Mouse (Mus musculus) adrenal gland, postnatal 10 days (tissue): ENCODE data around the gene Izumo2. TPM values are rescaled to one million over a fixed set of nuclear protein-coding genes. Genes with fewer than 3 reads are reported as not detected.
"Not testable (repeated sequence)": the region's sequence is repeated elsewhere in the genome, so short reads cannot be mapped to it uniquely, and the experiment has no call there.

Source experiments
- DNase-seq: peaks from one replicate; pipeline ENCODE4 v3.0.0; 2021; ENCODE audit warnings: mixed read lengths
- total RNA-seq, 2 experiments: library from RNA; stranded (reverse); gene quantifications; 2 replicates each; pipeline ENCODE4 v1.2.3; 2021

The Izumo2 gene
- total RNA-seq, 2 experiments from 2014 or later = not detected

DNA sequence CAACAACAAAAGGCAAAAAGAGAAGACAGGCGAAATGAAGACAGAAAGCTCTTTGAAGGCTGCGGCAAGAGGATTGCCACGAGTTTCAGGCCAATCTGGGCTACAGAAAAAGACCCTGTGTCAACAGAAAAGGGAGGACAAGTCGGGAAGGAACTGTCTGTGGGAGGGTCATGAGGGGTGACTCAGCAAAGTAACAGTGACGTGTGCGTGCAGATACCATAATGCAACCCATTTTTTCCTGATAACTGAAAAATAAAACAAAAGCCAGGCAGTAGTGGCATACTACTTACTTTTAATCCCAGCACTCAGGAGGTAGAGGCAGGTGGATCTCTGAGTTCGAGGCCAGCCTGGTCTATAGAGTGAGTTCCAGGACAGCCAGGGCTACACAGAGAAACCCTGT is 10.6 kb upstream of the Izumo2 start:
- no peak for DNase-seq

DNA sequence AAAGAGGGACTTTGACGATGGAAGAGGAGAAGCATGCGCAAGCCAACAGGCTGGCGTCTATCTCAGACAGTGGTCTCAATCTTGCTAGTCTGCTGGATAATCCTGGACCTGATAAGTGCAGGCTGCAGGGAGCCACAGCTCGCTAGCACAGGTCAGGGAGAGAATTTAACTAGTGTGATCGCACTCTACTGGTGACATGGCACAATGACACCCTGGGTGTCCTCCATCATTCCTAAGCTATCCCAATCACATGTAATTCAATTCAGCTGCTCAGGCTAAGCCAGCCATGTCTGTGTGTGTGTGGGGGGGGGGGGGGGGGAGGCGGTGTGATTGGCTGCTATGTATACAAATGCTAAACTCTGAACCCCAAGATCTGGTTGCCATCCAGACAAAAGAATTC is 6.6 kb upstream of the Izumo2 start:
- no peak for DNase-seq

DNA sequence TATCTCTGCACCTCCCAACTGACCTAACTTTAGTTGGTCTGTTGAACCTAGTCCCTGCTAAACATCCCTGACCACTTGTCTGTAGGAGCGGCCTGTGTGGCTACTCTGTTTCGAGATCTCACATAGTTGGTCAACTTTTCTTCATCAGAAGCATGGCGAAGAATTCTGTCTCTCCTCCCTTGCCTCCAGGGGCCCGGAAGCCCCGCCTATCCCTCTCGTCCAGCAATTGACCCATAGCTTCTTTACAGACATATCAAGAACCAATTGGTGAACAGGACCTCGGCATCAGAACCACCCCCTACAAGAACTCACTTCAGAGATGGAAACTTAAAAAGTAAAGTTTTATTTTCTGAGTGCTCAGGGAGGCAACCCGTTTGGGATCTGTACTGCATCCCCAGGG is 5.6 kb upstream of the Izumo2 start:
- no peak for DNase-seq

DNA sequence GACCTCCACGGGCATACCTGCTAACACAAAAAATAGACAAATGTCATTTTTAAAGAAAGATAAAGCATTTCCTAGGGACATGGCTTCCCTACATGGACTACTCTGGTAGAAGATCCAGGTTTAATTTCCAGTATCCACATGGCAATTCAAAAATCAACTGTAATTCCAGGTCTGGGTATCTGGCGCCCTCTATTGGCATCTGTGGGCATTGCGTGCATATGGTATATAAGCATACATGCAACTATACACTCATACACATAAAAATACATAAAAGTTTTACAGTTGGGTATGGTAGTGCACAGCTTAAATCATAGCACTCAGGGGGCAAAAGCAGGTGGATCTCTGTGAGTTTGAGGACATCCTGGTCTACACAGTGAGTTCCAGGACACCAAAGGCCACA is 4.2 kb upstream of the Izumo2 start:
- peak; percentile 56 for DNase-seq

DNA sequence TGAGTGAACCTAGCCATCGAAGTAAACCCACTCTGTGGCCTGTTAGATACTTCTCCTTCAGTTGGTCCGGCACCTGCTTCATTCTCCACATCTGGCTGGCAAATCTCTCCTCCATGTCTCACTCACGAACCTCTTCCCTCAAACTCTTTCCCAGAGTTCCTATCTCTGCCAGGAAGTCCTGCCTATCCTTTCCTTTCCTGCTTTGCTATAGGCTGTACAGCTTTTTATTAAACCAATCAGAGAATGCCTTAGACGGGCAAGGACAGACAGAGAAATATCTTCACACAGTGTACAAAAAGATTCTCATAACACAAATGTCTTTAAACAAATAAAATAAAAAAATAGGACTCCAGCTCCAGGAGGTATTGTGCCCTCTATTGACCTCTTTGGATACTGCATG is 3.5 kb upstream of the Izumo2 start:
- DNase-seq = no peak

DNA sequence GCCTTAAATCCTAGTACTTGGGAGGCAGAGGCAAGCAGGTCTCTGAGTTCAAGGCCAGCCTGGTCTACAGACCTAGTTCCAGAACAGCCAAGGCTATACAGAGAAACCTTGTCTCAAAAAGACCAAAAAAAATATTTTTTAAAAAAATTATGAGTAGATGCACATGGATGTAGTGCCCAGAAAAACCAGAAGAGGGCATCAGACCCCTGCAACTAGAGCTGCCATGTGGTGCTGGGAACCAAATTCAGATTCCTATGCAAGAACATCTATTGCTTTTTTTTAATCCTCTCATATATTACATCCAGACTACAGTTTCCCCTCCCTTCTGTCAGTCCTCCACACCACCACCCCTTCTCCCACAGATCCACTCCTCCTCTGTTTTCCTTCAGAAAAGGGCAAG is 2.2 kb upstream of the Izumo2 start:
- no peak for DNase-seq

DNA sequence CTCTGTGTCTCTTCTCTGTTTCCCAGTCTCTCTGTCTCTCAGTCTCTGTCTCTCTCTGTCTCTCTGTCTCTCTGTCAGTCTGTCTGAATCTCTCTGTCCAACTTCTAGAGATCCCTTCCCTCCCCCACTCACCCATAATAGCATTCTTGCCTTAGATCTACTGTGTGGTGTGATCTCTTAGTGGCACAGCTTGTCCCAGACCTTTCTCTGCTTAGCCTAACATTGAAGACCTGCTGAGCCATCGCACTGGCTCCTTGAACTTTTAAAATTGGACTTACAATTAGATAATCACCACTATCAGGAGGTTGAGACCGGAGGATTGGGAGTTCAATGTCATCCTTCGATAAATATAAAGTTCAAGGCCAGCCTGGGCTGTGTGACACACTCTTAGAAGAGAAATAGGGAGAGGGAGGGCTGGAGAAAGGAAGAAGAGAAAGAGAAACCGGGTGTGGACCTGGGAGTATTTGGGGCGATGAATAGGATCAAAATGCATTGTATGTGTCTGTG is 1.3 kb upstream of the Izumo2 start:
- DNase-seq = no peak

DNA sequence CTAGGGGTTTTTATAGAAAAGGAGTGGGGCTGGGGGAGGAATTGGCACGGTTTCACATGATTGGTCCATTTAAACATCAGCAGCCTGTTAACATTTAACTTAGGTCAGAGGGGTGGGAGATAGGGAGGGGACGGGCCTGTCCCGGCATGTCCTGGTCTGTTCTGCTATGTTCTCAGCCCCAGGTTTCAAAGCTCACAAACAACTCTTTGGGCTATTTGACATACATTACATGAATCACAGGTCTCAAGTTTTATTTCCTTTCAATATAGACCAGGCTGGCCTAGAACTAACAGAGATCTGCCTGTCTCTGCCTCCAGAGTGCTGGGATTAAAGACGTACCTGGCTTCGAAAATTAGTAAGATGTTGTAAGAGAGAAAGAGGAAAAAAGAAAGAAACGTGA is 449 bp upstream of the Izumo2 start:
- not testable (repeated sequence) for DNase-seq

DNA sequence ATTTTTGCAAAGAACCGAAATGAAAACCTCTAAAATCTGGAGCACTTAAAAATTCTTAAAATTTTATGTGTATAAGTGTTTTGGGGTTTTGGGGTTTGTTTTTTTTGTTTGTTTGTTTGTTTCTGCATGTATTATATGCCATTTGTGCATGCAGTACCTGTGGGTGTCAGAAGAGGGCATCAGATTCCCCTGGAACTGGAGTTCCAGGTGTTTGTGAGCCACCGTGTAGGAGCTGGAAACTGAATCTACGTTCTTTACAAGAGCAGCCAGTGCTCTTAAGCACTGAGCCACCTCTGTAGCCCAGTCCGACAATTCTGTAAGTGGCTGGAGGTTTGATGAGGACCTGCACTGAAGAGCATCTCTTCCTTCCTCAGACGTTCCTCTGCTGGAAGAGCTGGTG is 1.3 kb downstream of the Izumo2 start:
- DNase-seq = no peak

DNA sequence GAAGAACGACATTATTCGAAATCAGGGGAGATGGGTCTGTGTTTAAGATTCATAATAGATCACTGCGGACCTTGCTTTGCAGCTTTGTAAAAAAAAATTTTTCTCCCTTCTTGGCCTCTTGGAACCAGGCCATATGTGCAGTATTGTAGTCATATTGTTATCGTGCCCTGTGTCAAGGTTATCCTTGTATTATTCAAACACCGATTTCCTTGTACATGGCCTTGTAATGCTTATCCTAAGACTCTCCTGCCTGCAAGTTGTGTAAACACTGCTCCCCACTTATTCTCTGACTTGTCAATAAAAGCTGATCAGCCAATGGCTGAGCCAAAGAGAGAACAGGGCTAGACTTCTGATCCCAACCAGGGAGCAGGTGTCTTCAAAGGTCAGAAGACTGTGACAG is 13.5 kb downstream of the Izumo2 start:
- DNase-seq = no peak

DNA sequence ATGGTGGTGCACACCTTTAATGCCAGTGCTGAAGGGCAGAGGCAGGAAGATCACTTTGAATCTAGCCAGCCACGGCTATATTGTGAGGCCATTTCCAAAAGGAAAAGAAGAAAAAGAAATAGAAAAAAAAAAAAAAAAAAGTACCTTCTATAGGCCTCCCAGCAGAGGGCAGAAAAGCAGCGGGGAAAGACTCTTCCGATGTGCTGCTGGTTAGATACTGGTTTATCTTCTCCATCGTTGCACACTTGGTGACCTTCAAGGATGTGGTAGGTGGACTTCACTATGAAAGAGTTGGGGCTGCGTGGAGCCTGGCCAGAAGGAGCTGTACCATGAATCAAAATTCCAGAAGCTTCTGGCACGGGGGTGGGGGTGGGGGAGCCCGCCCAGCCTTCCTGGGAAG is 15.8 kb downstream of the Izumo2 start:
- no peak for DNase-seq

DNA sequence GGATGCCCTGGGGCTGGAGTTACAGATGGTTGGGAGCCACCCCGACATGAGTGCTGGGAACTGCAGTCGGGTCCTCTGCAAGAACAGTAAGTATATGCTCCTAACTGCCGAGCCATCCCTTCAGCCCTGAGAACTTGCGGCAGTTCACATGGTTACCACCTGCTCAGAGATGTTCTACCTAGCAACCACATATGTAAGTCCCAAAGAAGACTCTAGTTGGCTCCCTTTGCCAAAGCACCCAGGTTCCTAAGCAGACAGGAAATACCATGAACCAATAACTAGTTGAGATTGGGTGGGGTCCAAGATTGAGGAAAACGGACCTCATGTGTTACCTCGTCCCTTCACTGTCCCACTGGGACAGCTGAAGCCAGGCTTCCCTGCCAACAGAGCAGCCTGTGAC is 17.8 kb downstream of the Izumo2 start:
- no peak for DNase-seq

DNA sequence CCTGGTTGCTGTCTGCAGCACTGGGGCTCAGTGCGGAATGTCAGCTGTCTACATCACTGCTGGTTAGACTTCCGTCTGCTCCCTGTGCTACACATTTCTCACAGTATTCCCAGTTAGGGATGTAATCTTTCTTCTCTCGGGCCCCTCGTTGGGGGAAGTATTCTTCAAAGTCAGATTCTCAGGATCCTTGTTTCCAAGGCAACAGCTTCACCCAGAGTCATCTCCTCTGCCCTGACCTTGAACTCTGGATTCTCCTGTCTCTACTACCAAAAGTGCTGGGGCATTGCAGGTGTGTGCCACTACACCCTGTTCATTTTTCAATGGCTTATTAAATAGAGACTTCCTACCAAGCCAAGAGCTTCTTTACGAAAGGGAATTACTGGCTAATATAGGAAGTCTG is 18.6 kb downstream of the Izumo2 start:
- DNase-seq = no peak

DNA sequence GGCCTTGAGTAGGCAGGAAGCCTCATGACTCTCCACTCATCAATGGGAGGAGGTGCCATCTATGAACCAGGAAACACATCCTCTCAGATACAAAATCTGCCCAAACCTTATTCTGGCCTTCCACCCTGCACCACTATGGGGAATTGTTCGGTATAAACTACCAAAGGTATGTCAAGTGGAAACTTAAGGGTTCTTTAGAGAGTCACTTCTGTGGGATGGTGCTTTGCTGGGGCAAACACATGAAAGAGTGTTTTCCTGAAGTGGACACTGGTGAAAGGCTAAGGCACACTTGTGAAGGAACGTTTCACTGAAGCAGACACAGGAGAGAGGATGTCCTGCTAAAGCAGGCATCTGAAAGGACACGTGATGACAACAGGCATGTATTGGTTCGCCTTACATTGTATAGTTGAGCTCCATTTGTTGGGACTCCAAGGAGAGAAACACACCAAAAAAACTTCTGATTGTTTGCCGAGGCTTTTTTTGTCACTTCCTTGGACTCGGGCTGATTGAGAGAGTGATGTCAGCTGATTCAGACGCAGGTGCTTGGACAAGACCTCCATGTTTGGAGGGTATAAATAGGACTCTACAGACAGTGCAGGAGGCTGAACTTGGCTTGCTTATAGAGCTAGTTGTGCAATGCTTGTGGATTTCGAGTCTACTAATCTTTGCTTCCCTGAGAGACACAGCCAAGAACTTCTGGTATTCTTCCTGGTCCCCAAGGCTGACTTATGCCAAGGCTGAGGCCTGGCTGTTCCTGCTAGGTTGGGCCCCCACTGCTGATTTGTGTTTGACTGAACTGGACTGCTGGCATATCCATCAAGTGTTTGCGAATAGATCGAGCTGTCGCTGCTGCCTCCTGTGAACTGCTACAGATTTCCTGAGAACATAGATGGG is 19.8 kb downstream of the Izumo2 start:
- no peak for DNase-seq

DNA sequence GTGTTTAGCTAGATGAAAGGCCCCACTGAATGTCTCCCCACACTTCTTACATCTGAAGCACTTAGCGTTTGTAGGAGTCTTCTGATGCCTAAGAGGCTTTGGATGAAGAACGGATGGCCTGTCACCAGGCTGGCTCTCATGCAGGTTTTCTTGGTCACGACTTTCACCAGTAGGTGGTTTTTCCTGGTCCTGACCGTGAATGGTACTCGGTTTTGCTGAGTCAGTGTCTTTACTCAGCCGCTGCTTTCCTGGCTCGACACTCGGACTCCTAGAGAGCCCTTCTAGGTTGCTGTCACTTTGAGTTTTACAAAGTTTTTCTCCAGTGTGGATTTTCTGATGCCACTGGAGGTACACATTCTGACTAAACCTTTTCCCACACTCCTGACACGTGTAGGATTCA is 25.2 kb downstream of the Izumo2 start:
- no peak for DNase-seq

DNA sequence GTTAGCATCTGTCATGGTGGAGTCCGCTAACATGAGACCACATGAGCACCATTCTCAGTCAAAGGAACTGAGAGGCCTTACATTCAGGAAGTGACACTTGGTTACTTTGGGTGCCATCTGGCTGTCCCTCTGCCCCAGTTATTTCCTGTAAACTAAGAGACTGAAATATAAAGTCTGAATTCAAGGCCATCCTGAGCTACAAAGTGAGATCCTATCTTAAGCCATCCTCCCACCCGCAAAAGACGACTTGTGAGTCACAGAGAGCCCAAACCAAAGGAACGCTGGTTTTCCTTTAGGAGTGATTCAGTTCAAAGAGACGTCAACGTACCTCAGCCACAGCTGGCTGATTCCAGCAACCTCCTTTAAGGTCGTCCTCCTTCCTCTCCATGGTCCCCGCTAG is 32.8 kb downstream of the Izumo2 start:
- no peak for DNase-seq

DNA sequence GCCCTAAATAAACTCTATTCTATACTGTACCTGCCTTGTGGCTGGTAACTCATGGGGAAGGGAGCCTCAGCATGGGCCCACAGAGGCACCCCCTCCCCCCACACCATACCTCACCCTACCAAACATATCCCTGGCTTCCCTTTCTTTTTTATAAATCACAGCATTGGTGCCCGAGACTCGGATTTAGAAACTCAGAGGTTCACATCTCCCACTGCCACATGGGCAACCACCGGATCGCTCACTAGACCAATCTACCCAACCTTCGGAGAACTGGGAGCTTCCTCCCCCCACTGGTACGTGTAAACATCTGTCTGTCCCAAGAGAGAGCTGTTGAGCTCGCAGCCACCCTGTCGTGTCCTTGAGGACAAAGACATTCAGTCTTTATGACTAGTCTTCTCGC is 35.7 kb downstream of the Izumo2 start:
- DNase-seq = no peak

DNA sequence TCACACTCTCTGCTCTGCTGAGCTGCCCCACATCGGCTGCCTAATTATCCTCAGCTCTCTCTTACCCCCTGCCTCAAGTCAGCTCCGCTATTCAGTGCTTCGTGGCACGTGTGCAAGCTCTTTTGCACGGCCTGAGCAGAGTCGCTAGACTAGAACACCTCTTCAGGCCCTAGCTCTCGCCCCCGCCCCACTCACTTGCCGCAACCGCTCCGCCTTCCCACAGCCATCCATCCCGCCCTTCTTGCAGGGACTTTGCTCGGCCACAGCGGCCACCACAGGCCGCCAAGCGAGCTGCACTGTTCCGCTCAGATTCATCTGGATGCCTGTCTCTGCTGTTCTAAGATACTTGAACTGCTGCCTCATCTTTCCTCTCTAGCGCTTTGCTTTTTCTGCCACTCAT is 36.5 kb downstream of the Izumo2 start:
- DNase-seq = peak; percentile 84

DNA sequence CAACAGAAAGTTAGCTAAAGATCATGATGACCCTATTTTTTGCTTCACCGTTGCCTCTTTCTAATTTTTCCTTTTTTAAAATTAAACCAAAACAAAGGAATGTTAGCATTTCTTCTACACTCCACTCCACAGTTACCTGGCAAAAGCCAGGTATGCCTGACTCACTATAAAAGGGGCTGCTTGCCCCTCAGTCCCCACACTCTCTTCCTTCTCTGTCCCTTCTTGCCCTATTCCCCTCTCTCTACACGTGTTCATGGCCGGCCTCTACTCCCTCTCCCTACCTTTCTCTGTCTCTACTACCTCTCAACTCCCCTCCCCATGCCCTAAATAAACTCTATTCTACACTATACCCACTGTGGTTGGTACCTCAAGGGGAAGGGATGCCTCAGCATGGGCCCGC is 38.6 kb downstream of the Izumo2 start:
- no peak for DNase-seq

DNA sequence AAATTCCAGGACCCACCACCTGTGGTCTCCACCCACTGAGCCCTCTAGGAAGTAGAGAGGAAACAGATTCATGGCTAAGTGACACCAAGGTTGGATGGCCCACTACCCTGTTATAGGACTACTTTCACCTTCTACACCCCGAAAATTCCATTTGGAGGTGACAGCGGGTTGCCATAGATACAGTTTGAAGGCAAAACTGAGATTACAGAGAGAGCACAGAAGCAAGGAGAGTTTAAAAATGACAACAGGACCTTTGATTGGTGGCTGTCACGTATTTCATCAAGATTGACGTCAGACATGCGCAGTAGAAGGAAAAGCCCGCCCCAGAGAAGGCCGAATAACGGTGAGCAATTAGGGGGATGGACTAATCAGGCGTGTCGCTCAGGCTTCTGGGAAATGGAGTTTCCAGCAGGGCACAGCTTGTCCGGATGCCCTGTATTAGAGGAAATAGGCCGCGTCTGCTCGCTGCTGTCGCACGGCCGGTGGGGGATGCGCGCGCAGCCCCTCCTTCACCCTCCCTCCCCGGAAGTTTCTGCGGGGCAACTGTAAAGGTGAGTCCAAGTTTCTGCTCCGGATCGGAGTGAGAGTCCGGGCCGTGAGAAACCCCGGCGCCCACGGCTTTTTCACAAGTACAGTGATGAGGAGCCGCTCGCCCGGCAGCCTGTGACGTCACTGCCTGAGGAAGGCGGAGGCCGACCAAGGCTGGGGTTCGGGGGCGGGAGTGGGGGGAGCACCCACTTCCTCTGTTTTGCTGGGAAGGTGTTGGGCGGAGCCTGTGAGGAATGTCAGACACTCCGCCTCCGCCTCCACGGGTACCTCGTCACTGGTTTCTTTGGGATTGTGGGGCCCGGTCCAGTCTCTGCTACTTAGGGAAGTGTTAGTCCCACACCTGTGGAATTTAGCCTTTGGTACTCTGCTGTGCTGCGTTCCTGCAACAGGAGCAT is 39.8 kb downstream of the Izumo2 start, which contains the start of gene Vrk3:
Gene Vrk3, plus strand, starts transcription at position 313 of the 944 bp plus-strand sequence.
- DNase-seq = peak; percentile 95

DNA sequence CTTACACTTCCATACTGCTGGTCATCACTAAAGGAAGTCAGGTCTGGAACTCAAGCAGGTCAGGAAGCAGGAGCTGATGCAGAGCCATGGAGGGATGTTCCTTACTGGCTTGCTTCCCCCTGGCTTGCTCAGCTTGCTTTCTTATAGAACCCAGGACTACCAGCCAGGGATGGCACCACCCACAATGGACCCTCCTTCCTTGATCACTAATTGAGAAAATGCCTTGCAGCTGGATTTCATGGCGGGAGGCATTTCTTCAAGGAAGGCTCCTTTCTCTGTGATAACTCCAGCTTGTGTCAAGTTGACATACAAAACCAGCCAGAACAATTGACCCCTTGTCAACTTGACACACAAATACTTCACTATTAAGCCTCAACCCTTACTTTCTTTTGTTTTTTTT is 42.4 kb downstream of the Izumo2 start, which contains the start of gene Zfp473:
Gene Zfp473, minus strand, starts transcription at position 101 of the 400 bp plus-strand sequence.
- DNase-seq = not testable (repeated sequence)

DNA sequence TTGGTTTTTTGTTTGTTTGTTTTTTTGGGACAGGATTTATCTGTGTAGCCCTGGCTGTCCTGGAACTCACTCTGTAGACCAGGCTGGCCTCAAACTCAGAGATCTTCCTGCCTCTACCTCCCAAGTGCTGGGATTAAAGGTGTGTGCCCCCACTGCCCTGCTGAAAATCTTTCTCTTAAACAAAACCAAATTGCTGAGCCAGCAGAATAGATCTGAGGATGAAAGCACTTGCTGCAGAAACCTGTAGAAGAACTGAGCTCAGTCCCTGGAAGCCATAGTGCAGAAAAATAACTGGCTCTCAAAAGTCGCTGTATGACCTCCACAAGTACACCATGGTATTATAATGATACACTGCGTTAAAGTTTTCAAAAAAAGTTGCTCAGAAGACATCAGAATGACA is 48.6 kb downstream of the Izumo2 start:
- no peak for DNase-seq

DNA sequence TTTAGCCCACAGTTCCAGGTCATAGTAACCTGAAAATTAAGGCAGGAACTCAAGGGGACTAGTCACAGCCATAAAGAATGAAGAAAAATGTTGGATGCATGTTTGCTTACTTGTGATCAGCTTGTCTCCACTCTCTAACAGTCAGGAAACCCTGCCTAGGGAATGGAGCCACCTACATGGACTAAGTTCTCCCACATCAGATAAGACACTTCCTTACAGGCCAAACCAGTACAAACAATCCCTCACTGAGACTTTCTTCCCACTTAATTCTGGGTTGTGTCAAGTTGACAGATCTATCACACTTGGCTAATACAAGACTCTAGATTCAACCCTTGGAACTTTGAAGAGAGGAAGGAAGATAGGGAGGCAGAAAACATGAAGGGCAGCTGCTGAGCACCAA is 51.8 kb downstream of the Izumo2 start:
- no peak for DNase-seq
